Mouse (Mus musculus): ENCODE measurements at regions not wholly inside any gene's neighbourhood (a gene's known extent, or its start where the extent isn't known, plus 50 kb on each side); places are given as distances from the start of the nearest gene placed in this dataset.

DNA sequence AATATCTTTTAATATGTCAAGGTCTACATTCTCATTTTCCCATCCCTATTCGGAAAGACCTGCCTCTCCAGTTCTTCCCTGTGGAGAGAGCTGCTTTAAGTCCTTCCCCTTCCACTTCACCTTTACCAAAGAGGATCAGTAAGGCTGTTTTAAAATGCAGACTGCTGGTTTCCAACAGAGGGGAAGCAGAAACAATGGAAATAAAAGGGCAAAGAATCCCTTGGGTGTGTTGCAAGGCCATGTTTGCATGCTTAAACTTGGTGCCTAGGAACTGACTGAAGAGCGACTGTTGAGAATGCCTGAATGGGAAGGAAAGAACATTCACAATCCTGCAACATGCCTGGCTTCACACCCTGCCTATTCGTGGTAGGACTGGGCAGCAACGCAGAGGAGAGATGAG lies 2759.1 kb upstream of the 5930422O12Rik start:
- DNase-seq (ENCODE audit: low read depth), result no peak

DNA sequence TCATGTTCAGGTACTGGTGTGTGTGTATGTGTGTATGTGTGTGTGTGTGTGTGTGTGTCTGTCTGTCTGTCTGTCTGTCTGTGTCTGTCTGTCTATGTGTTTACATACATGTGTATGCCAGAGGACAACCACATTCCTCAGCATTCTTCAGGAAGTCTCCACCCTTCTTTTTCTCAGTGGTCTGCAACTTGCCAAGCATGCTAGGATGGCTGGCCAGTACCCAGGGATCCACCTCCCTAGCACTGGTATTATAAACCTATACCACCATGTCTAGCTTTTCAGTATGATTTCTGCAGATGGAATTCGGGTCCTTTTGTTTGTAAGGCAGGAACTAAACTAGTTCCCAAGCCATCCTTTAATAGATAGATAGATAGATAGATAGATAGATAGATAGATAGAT lies 2751.1 kb upstream of the 5930422O12Rik start:
- DNase-seq (ENCODE audit: low read depth), result no peak

DNA sequence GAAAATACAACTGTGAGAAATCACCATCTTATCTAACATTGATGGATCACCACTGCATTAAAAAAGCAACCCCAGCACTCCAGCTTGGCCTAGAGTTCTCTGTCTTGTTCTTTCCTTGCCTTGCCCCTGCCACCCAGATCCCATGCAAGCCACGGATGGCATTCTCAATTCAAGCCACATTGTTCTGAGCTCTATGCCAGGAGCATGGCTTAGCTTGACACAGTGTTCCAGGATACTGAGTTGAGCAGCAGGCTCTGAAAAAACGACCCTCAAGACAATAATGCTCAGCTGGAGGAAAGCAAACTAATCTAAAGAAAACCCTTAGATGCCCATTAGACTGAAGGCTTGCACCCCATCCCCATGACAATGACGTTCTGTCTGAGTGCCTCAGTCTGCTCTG lies 2746.3 kb upstream of the 5930422O12Rik start:
- no peak for DNase-seq (ENCODE audit: low read depth)

DNA sequence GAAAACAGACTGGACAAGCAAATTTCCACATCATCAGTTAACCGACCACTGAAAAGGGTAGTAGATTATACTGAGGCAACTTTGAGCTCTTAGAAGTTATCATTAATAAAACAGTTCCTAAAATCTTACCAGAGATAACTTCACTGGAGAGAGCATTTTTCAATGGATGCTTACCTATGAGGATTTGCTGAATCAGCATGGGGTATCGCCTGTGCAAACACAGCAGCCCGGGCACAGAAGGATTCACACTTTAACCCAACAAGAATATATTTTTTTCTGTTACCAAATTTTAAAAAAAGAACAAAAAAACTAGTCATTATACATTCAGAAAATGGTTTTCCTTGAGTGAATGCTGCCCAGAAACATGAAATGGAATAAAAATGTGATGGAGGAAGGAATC lies 2742.0 kb upstream of the 5930422O12Rik start:
- DNase-seq (ENCODE audit: low read depth), result no peak

DNA sequence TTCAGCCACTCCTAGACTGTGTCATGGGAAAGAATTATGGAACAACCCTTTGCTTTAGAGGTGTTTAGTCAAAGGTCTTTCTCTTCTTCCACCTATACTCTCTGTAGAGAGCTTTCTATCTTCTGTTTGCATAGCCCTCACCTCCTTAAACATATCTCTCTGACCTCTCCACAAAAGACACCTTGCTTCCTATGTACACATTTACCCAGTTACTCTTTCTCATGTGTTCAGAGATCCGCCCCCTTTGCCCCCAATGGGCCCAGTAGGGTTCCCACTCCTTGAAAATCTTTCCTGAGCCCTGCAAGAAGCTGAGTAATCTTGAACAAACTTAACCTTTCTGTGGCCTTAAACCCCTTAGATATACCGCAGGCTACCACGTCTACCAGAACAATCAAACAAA lies 2734.4 kb upstream of the 5930422O12Rik start:
- no peak for DNase-seq (ENCODE audit: low read depth)

DNA sequence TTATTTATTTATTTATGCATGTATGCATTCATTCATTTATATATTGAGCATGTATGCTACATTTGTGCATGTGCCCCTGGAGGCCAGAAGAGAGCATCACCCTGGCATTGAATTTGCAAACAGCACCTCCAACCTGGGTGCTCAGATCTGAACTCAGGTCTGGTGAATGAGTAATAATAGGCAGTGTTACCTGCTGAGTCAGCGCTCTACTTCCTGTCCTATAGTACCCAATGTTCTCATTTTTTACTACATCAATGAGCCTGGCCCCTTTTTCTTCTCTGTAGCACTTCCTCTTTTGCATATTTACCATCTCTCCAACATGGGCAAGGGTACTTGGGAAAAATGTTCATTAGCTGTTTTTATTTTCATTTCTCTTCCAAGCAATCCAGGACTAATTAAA lies 2711.9 kb upstream of the 5930422O12Rik start:
- no peak for DNase-seq (ENCODE audit: low read depth)

DNA sequence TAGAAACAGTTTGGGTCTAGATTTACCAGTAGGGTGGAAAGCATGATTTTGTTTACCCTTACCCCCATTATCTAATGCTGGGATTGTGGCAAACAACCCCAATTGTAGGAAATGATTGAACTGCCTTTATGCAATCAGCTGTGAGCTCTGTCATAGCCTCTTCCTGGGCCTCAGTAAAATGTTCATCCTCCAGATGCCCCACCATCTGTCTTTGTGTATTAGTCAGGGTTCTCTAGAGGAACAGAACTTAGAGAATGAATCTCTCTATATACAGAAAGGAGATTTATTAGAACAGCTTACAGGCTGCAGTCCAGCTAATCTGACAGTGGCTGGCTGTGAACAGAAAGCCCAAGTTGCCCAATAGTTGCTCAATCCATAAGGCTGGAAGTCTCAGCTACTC lies 2698.1 kb upstream of the 5930422O12Rik start:
- DNase-seq (ENCODE audit: low read depth), result no peak

DNA sequence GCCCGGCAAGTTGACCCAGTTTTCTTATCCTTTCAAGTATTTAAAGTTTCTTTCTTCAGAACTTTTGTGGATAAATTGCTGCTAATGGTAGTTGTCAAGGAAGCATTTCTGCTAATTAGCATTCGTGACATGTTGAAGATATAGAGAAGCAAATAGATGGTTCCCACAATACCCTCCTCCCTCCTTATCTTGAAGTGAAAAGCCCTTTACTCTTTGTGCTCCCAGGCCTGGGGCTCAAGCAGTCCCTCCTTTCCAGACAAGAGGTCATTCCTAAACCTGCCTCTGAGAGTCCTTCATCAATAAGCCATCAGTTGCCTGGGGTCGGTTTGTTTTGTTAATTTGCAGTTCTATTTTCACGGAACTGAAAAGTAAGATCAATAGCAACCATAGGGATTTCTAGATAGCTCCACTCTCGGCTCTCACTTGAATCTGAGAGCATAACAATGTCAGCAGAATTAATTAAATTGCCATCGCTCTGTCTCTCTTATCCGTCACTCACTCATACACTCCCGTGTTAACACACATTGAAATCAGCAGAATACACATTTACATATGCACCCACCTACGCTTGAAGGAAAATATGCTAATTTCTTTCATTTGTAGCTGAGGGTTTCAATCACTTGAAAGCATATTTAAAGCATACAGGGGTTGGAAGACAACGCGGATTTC lies 2695.8 kb upstream of the 5930422O12Rik start:
- no peak for DNase-seq (ENCODE audit: low read depth)

DNA sequence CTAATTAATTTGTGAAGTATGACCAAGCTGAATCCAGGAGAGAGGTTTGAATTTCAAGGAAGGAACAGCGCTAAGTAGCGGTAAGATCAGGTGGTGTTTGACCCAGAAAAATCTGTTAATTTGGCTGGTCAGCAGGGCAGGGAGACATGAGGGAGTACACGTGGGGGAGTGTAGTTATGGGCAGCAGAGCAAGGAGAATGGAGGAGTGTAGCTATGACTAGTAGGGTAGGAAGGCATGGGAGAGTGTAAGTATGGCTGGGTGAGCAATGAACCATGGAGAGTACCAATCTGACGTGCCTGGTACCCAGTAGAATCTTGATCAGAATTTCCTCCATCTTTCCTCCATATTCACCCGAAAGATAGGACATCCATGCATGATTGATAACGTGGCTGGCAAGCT lies 2695.1 kb upstream of the 5930422O12Rik start:
- no peak for DNase-seq (ENCODE audit: low read depth)

DNA sequence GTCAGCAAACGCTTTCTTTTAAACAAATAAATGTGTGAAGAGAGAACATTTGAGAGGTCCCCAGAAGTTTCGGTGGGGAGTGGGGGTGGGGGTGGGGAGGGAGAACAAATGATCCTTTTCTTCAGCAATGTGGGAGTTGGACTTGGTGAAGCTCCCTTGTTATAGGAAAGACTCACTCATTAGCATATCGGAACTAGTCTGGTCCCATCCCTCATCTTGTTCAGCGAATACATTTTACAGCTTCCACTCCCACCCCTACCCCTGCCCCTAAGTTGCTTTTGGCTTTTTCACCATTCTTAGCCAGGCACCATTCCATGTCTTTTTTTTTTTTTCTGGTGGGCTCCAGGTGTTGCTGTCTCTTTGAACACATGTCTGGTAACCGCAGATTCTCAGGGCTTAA lies 2693.2 kb upstream of the 5930422O12Rik start:
- DNase-seq (ENCODE audit: low read depth), result no peak

DNA sequence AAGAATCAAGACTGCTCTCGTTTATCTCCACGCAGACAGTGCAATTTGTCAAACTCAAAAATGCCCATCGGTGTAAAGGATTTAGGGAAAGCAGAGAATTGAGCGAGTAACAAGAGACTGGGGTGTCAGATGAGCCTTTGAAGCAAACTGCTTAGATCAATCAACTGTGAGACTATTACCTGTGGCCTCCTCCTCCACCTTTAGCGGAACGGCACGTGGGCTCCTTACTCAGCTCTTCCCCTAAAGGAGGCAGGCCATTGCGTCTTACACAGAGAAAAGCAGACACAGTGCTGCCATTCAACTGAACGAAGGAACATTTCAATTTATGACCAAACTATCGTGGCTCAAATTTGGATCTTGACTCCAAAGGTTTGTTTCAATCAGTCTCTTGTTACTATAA lies 2692.8 kb upstream of the 5930422O12Rik start:
- DNase-seq (ENCODE audit: low read depth), result no peak

DNA sequence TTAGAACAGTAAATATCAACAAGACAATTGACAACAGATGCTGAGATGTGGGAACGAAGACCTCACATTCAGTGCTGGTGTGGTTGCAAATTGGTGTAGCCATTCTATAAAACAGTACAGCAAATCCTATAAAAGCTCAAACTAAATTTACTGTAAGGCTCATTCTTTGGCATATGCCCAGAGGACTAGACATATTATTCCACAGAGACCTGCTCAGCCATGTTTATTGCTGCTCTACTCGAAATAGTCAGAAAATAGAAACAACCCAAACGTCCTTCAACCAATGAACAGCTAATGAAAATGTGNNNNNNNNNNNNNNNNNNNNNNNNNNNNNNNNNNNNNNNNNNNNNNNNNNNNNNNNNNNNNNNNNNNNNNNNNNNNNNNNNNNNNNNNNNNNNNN lies 2681.6 kb upstream of the 5930422O12Rik start:
- DNase-seq (ENCODE audit: low read depth), result no peak
